Comparison of ENCODE assay signal across 13 mouse cellular contexts in the genomic region with DNA sequence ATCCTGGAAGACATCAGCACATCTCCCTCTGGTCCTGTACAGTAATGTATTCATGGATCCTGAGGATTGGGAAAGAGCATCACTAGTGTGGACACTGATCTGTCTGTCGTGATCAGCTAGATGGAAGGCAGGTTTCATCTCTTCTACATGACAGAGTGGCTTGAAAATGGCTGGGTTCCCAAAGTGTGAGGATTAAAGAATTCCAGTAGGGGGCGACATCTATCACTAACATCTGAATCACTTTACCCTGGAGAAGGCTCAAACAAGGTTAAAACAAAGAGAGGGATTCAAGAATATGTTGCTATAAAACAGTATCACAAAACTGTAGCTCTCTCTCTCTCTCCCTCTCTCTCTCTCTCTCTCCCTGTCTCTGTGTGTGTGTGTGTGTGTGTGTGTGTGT. TPM values are rescaled to one million over a fixed set of nuclear protein-coding genes. Genes with fewer than 3 reads are reported as not detected.
DNase-seq lines count a peak whose midpoint lies in the region; ATAC-seq and TF ChIP-seq lines count a peak whose summit lies in the region.
"Had no signal": no experiment of that assay in that cellular context is flagged by ENCODE, and none has a peak within 500 bp of the region (broad histone marks: within the 10 kb centered on the region; RNA-seq: fewer than 3 reads in every experiment).

No protein-coding gene starts in this region.

- no peak overlapping the region for H3K9ac ChIP-seq in liver, postnatal 0 days (replicated peaks)
- H3K9ac ChIP-seq: lung, embryonic 15.5 days; neural tube, embryonic 12.5 days had no signal

- no peaks in the 10 kb centered on the region for H3K36me3 ChIP-seq in liver, postnatal 0 days (replicated peaks; ENCODE audit: insufficient read depth, low read length)
- H3K36me3 ChIP-seq in G1E (replicated peaks), result no peaks in the 10 kb centered on the region
- H3K36me3 ChIP-seq: lung, embryonic 15.5 days; neural tube, embryonic 12.5 days had no signal

- no peak for TF ChIP-seq EP300 in liver, postnatal 0 days (IDR thresholded peaks at IDR 0.05; ENCODE audit: low read depth)

- no peak overlapping the region for H3K27ac ChIP-seq in gastrocnemius, adult 2 months
- H3K27ac ChIP-seq in liver, postnatal 0 days (ENCODE audit: low read depth), result no peak overlapping the region
- H3K27ac ChIP-seq: lung, embryonic 15.5 days; neural tube, embryonic 12.5 days had no signal

- H3K4me3 ChIP-seq in gastrocnemius, adult 2 months, result no peak overlapping the region
- H3K4me3 ChIP-seq in liver, postnatal 0 days (ENCODE audit: low read depth, low read length), result no peak overlapping the region
- H3K4me3 ChIP-seq in G1E (ENCODE audit: low read depth, low read length), result no peak overlapping the region
- H3K4me3 ChIP-seq: lung, embryonic 15.5 days; neural tube, embryonic 12.5 days had no signal

- ATAC-seq in liver, postnatal 0 days, result no peak
- ATAC-seq in G1E (ENCODE audit: extremely low read depth, insufficient number of reproducible peaks, low FRiP score, poor library complexity, severe bottlenecking), result peak; percentile 49
- ATAC-seq in erythroblast, adult 5-6 weeks (replicated peaks; ENCODE audit: low FRiP score, poor library complexity, severe bottlenecking), result peak; percentile 64

- intact Hi-C loops in gastrocnemius, adult 2 months (cut with DNase I), result no loop called here

- H3K4me2 ChIP-seq in liver, postnatal 0 days (ENCODE audit: low read depth, low read length), result no peak overlapping the region
- H3K4me2 ChIP-seq: lung, embryonic 15.5 days; neural tube, embryonic 12.5 days had no signal

- H3K27me3 ChIP-seq in liver, postnatal 0 days (ENCODE audit: insufficient read depth, low read length), result no peaks in the 10 kb centered on the region
- peaks cover 3% of the 10 kb centered on the region for H3K27me3 ChIP-seq in G1E (ENCODE audit: insufficient read depth, low read length)
- H3K27me3 ChIP-seq: lung, embryonic 15.5 days; neural tube, embryonic 12.5 days had no signal

- 17% methylated on average over 2 of the region's 2 CpGs for WGBS in liver, postnatal 0 days (ENCODE audit: insufficient replicate concordance)

- DNase-seq in gastrocnemius, adult 2 months, result no peak
- no peak for DNase-seq in gastrocnemius, postnatal 25 days
- no peak for DNase-seq in liver, postnatal 0 days
- DNase-seq in liver (no peak), G1E (ENCODE audit: low spot score) (peak; percentile 30)
- no peak for DNase-seq in cerebellum, adult 8-10 months
- DNase-seq in adrenal gland, postnatal 36 days, result no peak

- no peaks in the 10 kb centered on the region for H3K9me3 ChIP-seq in liver, postnatal 0 days (ENCODE audit: low read length)
- H3K9me3 ChIP-seq in G1E (replicated peaks), result no peaks in the 10 kb centered on the region
- H3K9me3 ChIP-seq: lung, embryonic 15.5 days; neural tube, embryonic 12.5 days had no signal

- TF ChIP-seq CTCF in gastrocnemius, adult 2 months (IDR thresholded peaks at IDR 0.05), result peak; percentile 49
- TF ChIP-seq CTCF in liver, postnatal 0 days (IDR thresholded peaks at IDR 0.05; ENCODE audit: low read depth), result peak; percentile 59
- no peak; the same call in 1 of the 2 replicates for TF ChIP-seq CTCF in G1E (IDR thresholded peaks at IDR 0.05; ENCODE audit: low read depth, low read length)

- H3K4me1 ChIP-seq in liver, postnatal 0 days (ENCODE audit: insufficient read depth), result no peaks in the 10 kb centered on the region
- 0 out of 2 replicates have a peak, but pooled peaks cover 5% of the 10 kb centered on the region for H3K4me1 ChIP-seq in G1E (ENCODE audit: insufficient read depth, low read depth, low read length)
- H3K4me1 ChIP-seq: lung, embryonic 15.5 days; neural tube, embryonic 12.5 days had no signal

RNA-seq across cellular contexts. Expression of gene Tmem163, which starts 17.2 kb away (rescaled TPM):
- not detected for total RNA-seq in gastrocnemius, adult 2 months (2021)
- total RNA-seq in gastrocnemius, postnatal 25 days (2021), result not detected
- 0.65 and 0.98 TPM in 2 replicates for polyA plus RNA-seq in liver, postnatal 0 days (2015; fragmentation: Nextera tagmentation; extraction: Ambion mirVana)
- not detected in 2 replicates for total RNA-seq in G1E (2014; fragmentation: Nextera tagmentation)
- 0.05 and 0.12 TPM in 2 replicates for total RNA-seq in G1E (2017)
- polyA plus RNA-seq in G1E (2012), result not detected in 2 replicates
- not detected in 2 replicates for total RNA-seq in erythroblast, adult 5-6 weeks (2015; ENCODE audit: low replicate concordance)
- not detected in 2 replicates for total RNA-seq in erythroblast, adult 5-6 weeks (2017; ENCODE audit: low replicate concordance)
- under 1 TPM in 1 of 2 experiments, not detected in 1; 0.26 TPM for total RNA-seq in adrenal gland, postnatal 36 days (2021)

RNA-seq across cellular contexts. Expression of gene Acmsd, which starts 32.7 kb away (rescaled TPM):
- total RNA-seq in gastrocnemius, adult 2 months (2021), result not detected
- total RNA-seq in gastrocnemius, postnatal 25 days (2021), result not detected
- 2.5 and 3.2 TPM in 2 replicates for polyA plus RNA-seq in liver, postnatal 0 days (2015; fragmentation: Nextera tagmentation; extraction: Ambion mirVana)
- total RNA-seq in G1E (2014; fragmentation: Nextera tagmentation), result 0.90 and 3.0 TPM in 2 replicates
- 0.71 and 1.2 TPM in 2 replicates for total RNA-seq in G1E (2017)
- 0.08 and 0.10 TPM in 2 replicates for polyA plus RNA-seq in G1E (2012)
- 21.1 and 26.1 TPM in 2 replicates for total RNA-seq in erythroblast, adult 5-6 weeks (2015; ENCODE audit: low replicate concordance)
- total RNA-seq in erythroblast, adult 5-6 weeks (2017; ENCODE audit: low replicate concordance), result 24.0 and 25.3 TPM in 2 replicates
- total RNA-seq in adrenal gland, postnatal 36 days (2021), result not detected
- total RNA-seq: heart, adult 18-20 months; left cerebral cortex, adult 18-20 months had no signal
- polyA plus RNA-seq: intestine, embryonic 14.5 days; neural tube, embryonic 12.5 days had no signal

Comparison
In these comparisons a context has a peak if more than half of its experiments do, and no peak if none do; other contexts are left out.
1. RNA of gene Acmsd, which starts 32.7 kb away (total RNA-seq): 21.1 to 26.1 TPM in erythroblast, adult 5-6 weeks; 0.71 to 3.0 TPM in G1E, not detected in gastrocnemius, postnatal 25 days, not detected in adrenal gland, postnatal 36 days and not detected in gastrocnemius, adult 2 months; every median in the first group is over 4 times any median in the second.